Mouse (Mus musculus) left cerebral cortex, adult 18-20 months (tissue): ENCODE measurements around the gene Zfp710. TPM values are rescaled to one million over a fixed set of nuclear protein-coding genes. Genes with fewer than 3 reads are reported as not detected.

Experiments used
- total RNA-seq, 2 experiments: library from RNA; stranded (reverse); gene quantifications; 2 replicates each; pipeline ENCODE4 v1.2.3; 2021

Gene Zfp710
- total RNA-seq, 2 experiments from 2014 or later, result 19.4 to 22.1 TPM

Other genes starting within 250 kb of the Zfp710 start
- gene Mesp1, start 231.0 kb upstream of the Zfp710 start, total RNA-seq, result under 1 TPM in 1 of 2 experiments, not detected in 1; 0.28 TPM
- 1 to 10 TPM; 1.6 to 2.0 TPM for gene Mesp2, start 214.1 kb upstream of the Zfp710 start, total RNA-seq
- 1 to 10 TPM; 5.3 to 5.5 TPM for gene Anpep, start 163.8 kb upstream of the Zfp710 start, total RNA-seq
- 10 to 100 TPM; 36.3 to 47.4 TPM for gene Ap3s2, start 104.2 kb upstream of the Zfp710 start, total RNA-seq
- 10 to 100 TPM; 13.5 TPM for gene Arpin, start 89.5 kb upstream of the Zfp710 start, total RNA-seq
- gene Idh2, start 90.6 kb downstream of the Zfp710 start, total RNA-seq, result 10 to 100 TPM; 51.5 to 63.4 TPM
- gene Sema4b, start 162.0 kb downstream of the Zfp710 start, total RNA-seq, result 10 to 100 TPM; 17.7 to 18.0 TPM
- 10 to 100 TPM; 20.4 to 24.3 TPM for gene Cib1, start 208.0 kb downstream of the Zfp710 start, total RNA-seq
- gene Gdpgp1, start 208.1 kb downstream of the Zfp710 start, total RNA-seq, result 1 to 10 TPM; 5.3 to 6.4 TPM
- 1 to 10 TPM; 1.9 to 3.0 TPM for gene Ttll13, start 221.6 kb downstream of the Zfp710 start, total RNA-seq
- 10 to 100 TPM; 41.8 to 47.0 TPM for gene Ngrn, start 236.4 kb downstream of the Zfp710 start, total RNA-seq
- 10 to 100 TPM; 18.8 to 21.6 TPM for gene Vps33b, start 244.8 kb downstream of the Zfp710 start, total RNA-seq